Mouse (Mus musculus) heart, postnatal 36 days (tissue): ENCODE results near the gene Pcnx3. TPM values are rescaled to one million over a fixed set of nuclear protein-coding genes. Genes with fewer than 3 reads are reported as not detected.

Experiments used
- DNase-seq, 2 experiments: peaks; one replicate each; pipeline ENCODE4 v3.0.0; 2021 to 2022
- intact Hi-C: fragments of 180-260 bp; cut with DNase I; formaldehyde crosslinking; loops from one replicate; pipeline ENCODE4 v1.15.1; 2025
- total RNA-seq, 2 experiments: library from RNA; stranded (reverse); gene quantifications; 2 replicates each; pipeline ENCODE4 v1.2.3; 2021

Gene Pcnx3
- total RNA-seq, 2 experiments from 2014 or later, result 15.7 to 16.8 TPM

- intact Hi-C loops, result no loop called here
Observed at GRCm38 (mm10) chr19:5715793-5716688, 27.3 kb upstream of the Pcnx3 start.

GRCm38 (mm10) chr19:5713730-5714129, 25.0 kb upstream of the Pcnx3 start:
- peak; percentile 71 to 78 for DNase-seq
- intact Hi-C loops, result loop anchor here (1.0 kb wide), 1 partner anchor 11 kb away; no protein-coding TSS in a partner anchor

More at GRCm38 (mm10) chr19:5715793-5716688, 27.3 kb upstream of the Pcnx3 start:
- DNase-seq, result no peak

- intact Hi-C loops, result no loop called here
Observed at GRCm38 (mm10) chr19:5713255-5713654, 24.5 kb upstream of the Pcnx3 start.

GRCm38 (mm10) chr19:5711907-5712460, 23.3 kb upstream of the Pcnx3 start:
- intact Hi-C loops, result loop anchor here (1.0 to 2.0 kb wide), 3 partner anchors 15 to 67 kb away; no protein-coding TSS in a partner anchor
- DNase-seq, result no peak

More at GRCm38 (mm10) chr19:5713255-5713654, 24.5 kb upstream of the Pcnx3 start:
- no peak for DNase-seq

GRCm38 (mm10) chr19:5711218-5711617, 22.5 kb upstream of the Pcnx3 start:
- DNase-seq, result peak; percentile 72 to 78
- intact Hi-C loops, result loop anchor here (1.0 to 2.0 kb wide), 3 partner anchors 16 to 68 kb away; no protein-coding TSS in a partner anchor

GRCm38 (mm10) chr19:5710581-5710980, 21.9 kb upstream of the Pcnx3 start:
- DNase-seq, result no peak
- intact Hi-C loops, result loop anchor here (2.0 kb wide), 1 partner anchor 18 kb away; no protein-coding TSS in a partner anchor

- intact Hi-C loops, result loop anchor here (2.0 kb wide), 1 partner anchor 17 kb away; no protein-coding TSS in a partner anchor
Observed at GRCm38 (mm10) chr19:5710068-5710467, 21.4 kb upstream of the Pcnx3 start.

GRCm38 (mm10) chr19:5704801-5705571, 16.3 kb upstream of the Pcnx3 start:
- no peak for DNase-seq
- intact Hi-C loops, result loop anchor here (5.0 kb wide), 1 partner anchor 152 kb away; no protein-coding TSS in a partner anchor

More at GRCm38 (mm10) chr19:5710068-5710467, 21.4 kb upstream of the Pcnx3 start:
- DNase-seq, result no peak

- DNase-seq, result no peak
- intact Hi-C loops, result loop anchor here (5.0 kb wide), 1 partner anchor 153 kb away; no protein-coding TSS in a partner anchor
Observed at GRCm38 (mm10) chr19:5704163-5704800, 15.6 kb upstream of the Pcnx3 start, which contains the start of gene Kcnk7. Kcnk7 (plus strand) TSS chr19:5704367.

- intact Hi-C loops, result no loop called here
- DNase-seq, result no peak
Observed at GRCm38 (mm10) chr19:5695849-5696462, 7.2 kb upstream of the Pcnx3 start.

GRCm38 (mm10) chr19:5693801-5694200, 5.1 kb upstream of the Pcnx3 start:
- no peak for DNase-seq
- intact Hi-C loops, result loop anchor here (2.0 to 5.0 kb wide), 3 partner anchors 17 to 258 kb away; no protein-coding TSS in a partner anchor

- intact Hi-C loops, result loop anchor here (2.0 to 5.0 kb wide), 3 partner anchors 18 to 259 kb away; no protein-coding TSS in a partner anchor
- DNase-seq, result peak in 1 of 2 experiments; percentile 44
Observed at GRCm38 (mm10) chr19:5692913-5693396, 4.2 kb upstream of the Pcnx3 start.

GRCm38 (mm10) chr19:5692086-5692912, 3.6 kb upstream of the Pcnx3 start:
- intact Hi-C loops, result loop anchor here (2.0 to 5.0 kb wide), 3 partner anchors 19 to 260 kb away; no protein-coding TSS in a partner anchor

GRCm38 (mm10) chr19:5691601-5692000, 2.9 kb upstream of the Pcnx3 start:
- intact Hi-C loops, result loop anchor here (5.0 kb wide), 1 partner anchor 261 kb away; no protein-coding TSS in a partner anchor
- no peak for DNase-seq

More at GRCm38 (mm10) chr19:5692086-5692912, 3.6 kb upstream of the Pcnx3 start:
- DNase-seq, result peak; percentile 72 to 80

- intact Hi-C loops, result loop anchor here (5.0 kb wide), 1 partner anchor 262 kb away; no protein-coding TSS in a partner anchor
- peak in 1 of 2 experiments; percentile 15 for DNase-seq
Observed at GRCm38 (mm10) chr19:5690343-5690735, 1.6 kb upstream of the Pcnx3 start.

GRCm38 (mm10) chr19:5689565-5690342, 1.0 kb upstream of the Pcnx3 start:
- peak; percentile 85 to 88 for DNase-seq
- intact Hi-C loops, result loop anchor here (1.0 to 5.0 kb wide), 3 partner anchors 38 to 263 kb away; partner anchors contain the start of gene Rela

GRCm38 (mm10) chr19:5689088-5689428, 350 bp upstream of the Pcnx3 start:
- DNase-seq, result no peak
- intact Hi-C loops, result loop anchor here (1.0 to 2.0 kb wide), 2 partner anchors 38 to 52 kb away; partner anchors contain the start of gene Rela
